Mouse (Mus musculus) cerebellum, adult (tissue): Measurements from ENCODE around the gene Teddm1b.

Experiments used
- ATAC-seq: cut with Nextera tagmentation; 2 replicates; pipeline ENCODE4 v1.9.2; 2017; ENCODE audit warnings: mild to moderate bottlenecking, moderate library complexity, mixed read lengths; ENCODE audit not compliant: insufficient number of reproducible peaks, low FRiP score, low TSS enrichment

Teddm1b gene

GRCm38 (mm10) chr1:153900860-153901730, 26.9 kb downstream of the Teddm1b start:
- ATAC-seq, result no peak

- no peak for ATAC-seq
These were observed 28.9 kb downstream of the Teddm1b start for GRCm38 (mm10) chr1:153903006-153903405.

- no peak for ATAC-seq
These were observed 30.1 kb downstream of the Teddm1b start for GRCm38 (mm10) chr1:153904236-153904635.

GRCm38 (mm10) chr1:153905884-153906283, 31.7 kb downstream of the Teddm1b start:
- no peak for ATAC-seq

GRCm38 (mm10) chr1:153908208-153908607, 34.1 kb downstream of the Teddm1b start:
- ATAC-seq, result no peak

- no peak for ATAC-seq
These were observed 34.6 kb downstream of the Teddm1b start for GRCm38 (mm10) chr1:153908741-153909140.

GRCm38 (mm10) chr1:153909213-153909962, 35.2 kb downstream of the Teddm1b start:
- ATAC-seq, result no peak

- ATAC-seq, result no peak
These were observed 35.8 kb downstream of the Teddm1b start for GRCm38 (mm10) chr1:153909963-153910291.

GRCm38 (mm10) chr1:153910423-153910822, 36.3 kb downstream of the Teddm1b start:
- no peak for ATAC-seq

GRCm38 (mm10) chr1:153911276-153911795, 37.2 kb downstream of the Teddm1b start:
- no peak for ATAC-seq

GRCm38 (mm10) chr1:153913869-153914268, 39.7 kb downstream of the Teddm1b start:
- no peak for ATAC-seq

- ATAC-seq, result no peak
These were observed 44.5 kb downstream of the Teddm1b start for GRCm38 (mm10) chr1:153918521-153919206.

GRCm38 (mm10) chr1:153921642-153922041, 47.5 kb downstream of the Teddm1b start:
- ATAC-seq, result no peak

- ATAC-seq, result no peak
These were observed 48.5 kb downstream of the Teddm1b start for GRCm38 (mm10) chr1:153922571-153923021.

GRCm38 (mm10) chr1:153924395-153925385, 50.5 kb downstream of the Teddm1b start:
- no peak for ATAC-seq
